Comparison of ENCODE assay signal across 10 mouse cellular contexts in genomic region chr10:8037986-8038631, GRCm38 (mm10).
DNase-seq lines count a peak whose midpoint lies in the region; ATAC-seq lines count a peak whose summit lies in the region.
"Had no signal": no experiment of that assay in that cellular context is flagged by ENCODE, and none has a peak within 500 bp of the region (broad histone marks: within the 10 kb centered on the region; RNA-seq: fewer than 3 reads in every experiment).

No protein-coding gene starts in this region.

- no peaks in the 10 kb centered on the region for H3K27me3 ChIP-seq in neural tube, embryonic 11.5 days (ENCODE audit: control insufficient read depth, insufficient read depth, low read length)
- H3K27me3 ChIP-seq in limb, embryonic 15.5 days, result no peaks in the 10 kb centered on the region
- H3K27me3 ChIP-seq in stomach, embryonic 16.5 days (ENCODE audit: control insufficient read depth, insufficient read depth, low read length), result no peaks in the 10 kb centered on the region

- peak; percentile 12 to 22 for DNase-seq in cerebellum, postnatal 10 days
- no peak for DNase-seq in cerebellum, adult 11-12 months
- peak; percentile 49 for DNase-seq in neural tube, embryonic 11.5 days (ENCODE audit: low spot score)
- no peak for DNase-seq in neural tube, embryonic 10.5 days (ENCODE audit: extremely low spot score, low spot score)
- no peak for DNase-seq in frontal cortex, postnatal 14 days (ENCODE audit: low spot score in 2 of 2)
- no peak for DNase-seq in kidney, postnatal 4 days
- DNase-seq: thymus, postnatal 36 days had no signal

- no peaks in the 10 kb centered on the region for H3K36me3 ChIP-seq in neural tube, embryonic 11.5 days (ENCODE audit: control insufficient read depth, insufficient read depth, low read length)
- no peaks in the 10 kb centered on the region for H3K36me3 ChIP-seq in limb, embryonic 15.5 days
- H3K36me3 ChIP-seq in stomach, embryonic 16.5 days (ENCODE audit: control insufficient read depth, insufficient read depth, low read length), result no peaks in the 10 kb centered on the region

- H3K4me2 ChIP-seq in neural tube, embryonic 11.5 days (ENCODE audit: low read depth), result no peak overlapping the region
- 0 out of 2 replicates have a peak overlapping the region, but pooled peaks have one; percentile 2 for H3K4me2 ChIP-seq in limb, embryonic 15.5 days
- H3K4me2 ChIP-seq in stomach, embryonic 16.5 days (ENCODE audit: low read depth, low read length), result no peak overlapping the region

- peak overlapping the region; percentile 49; the same call in 1 of the 2 replicates for H3K27ac ChIP-seq in neural tube, embryonic 11.5 days (ENCODE audit: low read depth, low read length)
- H3K27ac ChIP-seq in limb, embryonic 15.5 days, result 0 out of 2 replicates have a peak overlapping the region, but pooled peaks have one; percentile 38
- no peak overlapping the region for H3K27ac ChIP-seq in stomach, embryonic 16.5 days (ENCODE audit: low read length)

- H3K4me3 ChIP-seq in neural tube, embryonic 11.5 days (ENCODE audit: low read depth, low read length), result no peak overlapping the region
- H3K4me3 ChIP-seq in limb, embryonic 15.5 days, result no peak overlapping the region
- H3K4me3 ChIP-seq in stomach, embryonic 16.5 days (replicated peaks; ENCODE audit: low read length), result no peak overlapping the region
- H3K4me3 ChIP-seq: erythroblast, embryonic 14.5 days had no signal

- H3K9ac ChIP-seq in neural tube, embryonic 11.5 days (ENCODE audit: low read length), result no peak overlapping the region
- H3K9ac ChIP-seq in limb, embryonic 15.5 days, result no peak overlapping the region
- H3K9ac ChIP-seq in stomach, embryonic 16.5 days (ENCODE audit: low read length), result no peak overlapping the region

- peak; percentile 87 for ATAC-seq in neural tube, embryonic 11.5 days (ENCODE audit: insufficient read depth, low FRiP score, low TSS enrichment)
- ATAC-seq in limb, embryonic 15.5 days (ENCODE audit: insufficient number of reproducible peaks, low FRiP score, low TSS enrichment, low read depth), result no peak
- ATAC-seq in stomach, embryonic 16.5 days (ENCODE audit: insufficient read depth, low FRiP score), result 0 out of 2 replicates have a peak, but pooled peaks have one; percentile 40

- no peaks in the 10 kb centered on the region for H3K9me3 ChIP-seq in neural tube, embryonic 11.5 days (ENCODE audit: control insufficient read depth, low read length)
- H3K9me3 ChIP-seq in limb, embryonic 15.5 days, result no peaks in the 10 kb centered on the region
- H3K9me3 ChIP-seq in stomach, embryonic 16.5 days (replicated peaks; ENCODE audit: control insufficient read depth, low read length), result no peaks in the 10 kb centered on the region

- H3K4me1 ChIP-seq in neural tube, embryonic 11.5 days (ENCODE audit: control insufficient read depth, insufficient read depth, low read length), result peaks cover 9% of the 10 kb centered on the region; the same call in 1 of the 2 replicates
- H3K4me1 ChIP-seq in limb, embryonic 15.5 days, result peaks cover 10% of the 10 kb centered on the region
- H3K4me1 ChIP-seq in stomach, embryonic 16.5 days (ENCODE audit: control insufficient read depth, insufficient read depth, low read length), result no peaks in the 10 kb centered on the region; the same call in 1 of the 2 replicates

- 19% methylated on average over 5 of the region's 5 CpGs for WGBS in neural tube, embryonic 11.5 days
- WGBS in limb, embryonic 15.5 days, result 34% methylated on average over 5 of the region's 5 CpGs
- WGBS in stomach, embryonic 16.5 days, result 38% methylated on average over 5 of the region's 5 CpGs

Comparison
In these comparisons a context has a peak if more than half of its experiments do, and no peak if none do; other contexts are left out.
1. DNase-seq: peak in cerebellum, postnatal 10 days (2 of 2) and neural tube, embryonic 11.5 days (single experiment); none in cerebellum, adult 11-12 months (single experiment), neural tube, embryonic 10.5 days (single experiment), frontal cortex, postnatal 14 days (0 of 2) and kidney, postnatal 4 days (0 of 2).